ENCODE assay signal across 8 mouse cellular contexts in genomic region chr2:31245051-31245450, GRCm38 (mm10). TPM values are rescaled to one million over a fixed set of nuclear protein-coding genes. Genes with fewer than 3 reads are reported as not detected.
DNase-seq lines count a peak whose midpoint lies in the region; ATAC-seq and TF ChIP-seq lines count a peak whose summit lies in the region.

No protein-coding gene starts in this region.

- ATAC-seq in liver, embryonic 15.5 days (ENCODE audit: insufficient read depth) = no peak

- no peaks in the 10 kb centered on the region for H3K27me3 ChIP-seq in heart, adult 2 months (ENCODE audit: control insufficient read depth, insufficient read depth, low read length)
- peaks cover 71% of the 10 kb centered on the region for H3K27me3 ChIP-seq in liver, embryonic 15.5 days

- peak overlapping the region; percentile 59 for H3K4me3 ChIP-seq in heart, adult 2 months
- peak overlapping the region; percentile 81 to 90 for H3K4me3 ChIP-seq in ES-E14 (ENCODE audit: insufficient read depth in 1 of 2, low read depth in 1 of 2, low read length in 2 of 2, poor library complexity in 1 of 2, severe bottlenecking in 1 of 2)
- H3K4me3 ChIP-seq in liver, embryonic 15.5 days (replicated peaks) = peak overlapping the region; percentile 57; the same call in 1 of the 2 replicates

- intact Hi-C loops in heart, adult 2 months (cut with DNase I) = loop anchor here (5.0 kb wide), 1 partner anchor 47 kb away; no protein-coding TSS in a partner anchor
- intact Hi-C loops in left cerebral cortex, postnatal 36 days (cut with DNase I) = loop anchor here (2.0 kb wide), 1 partner anchor 46 kb away; no protein-coding TSS in a partner anchor

- H3K9me3 ChIP-seq in ES-E14 (ENCODE audit: control insufficient read depth, insufficient read depth, low read depth, low read length) = no peaks in the 10 kb centered on the region
- no peaks in the 10 kb centered on the region for H3K9me3 ChIP-seq in liver, embryonic 15.5 days (replicated peaks)

- TF ChIP-seq CTCF in heart, adult 2 months (IDR thresholded peaks at IDR 0.05) = no peak

- H3K79me2 ChIP-seq in heart, adult 2 months (replicated peaks; ENCODE audit: control insufficient read depth, insufficient read depth, low read length) = no peaks in the 10 kb centered on the region

- no peak for TF ChIP-seq POLR2A in heart, adult 2 months (IDR thresholded peaks at IDR 0.05; ENCODE audit: insufficient read depth, low read depth, low read length)

- no peaks in the 10 kb centered on the region for H3K36me3 ChIP-seq in heart, adult 2 months (ENCODE audit: control insufficient read depth, insufficient read depth, low read length)
- no peaks in the 10 kb centered on the region for H3K36me3 ChIP-seq in ES-E14 (ENCODE audit: control insufficient read depth, insufficient read depth, low read length, poor library complexity, severe bottlenecking)
- no peaks in the 10 kb centered on the region for H3K36me3 ChIP-seq in liver, embryonic 15.5 days (replicated peaks)

- peaks cover 3% of the 10 kb centered on the region for H3K4me1 ChIP-seq in heart, adult 2 months (ENCODE audit: control insufficient read depth, insufficient read depth, low read length)
- peaks cover 0 to 28% of the 10 kb centered on the region in 2 experiments; a peak in 2 of 4 replicates for H3K4me1 ChIP-seq in ES-E14 (ENCODE audit: control insufficient read depth in 2 of 2, insufficient read depth in 2 of 2, low read length in 2 of 2, poor library complexity in 1 of 2)
- H3K4me1 ChIP-seq in liver, embryonic 15.5 days (replicated peaks) = peaks cover 7% of the 10 kb centered on the region

- peak overlapping the region; percentile 80 for H3K9ac ChIP-seq in heart, adult 2 months (ENCODE audit: low read depth, low read length)
- H3K9ac ChIP-seq in ES-E14 (ENCODE audit: insufficient read depth, low read depth, low read length, poor library complexity, severe bottlenecking) = peak overlapping the region; percentile 77
- H3K9ac ChIP-seq in liver, embryonic 15.5 days = no peak overlapping the region

- in situ Hi-C loops in ES-E14 (cut with MboI; ENCODE audit: low sequenced_read_pairs in 2 of 2, unreplicated experiment in 2 of 2) = no loop called here

- H3K27ac ChIP-seq in heart, adult 2 months = no peak overlapping the region
- no peak overlapping the region for H3K27ac ChIP-seq in ES-E14 (ENCODE audit: insufficient read depth, low read depth, low read length, poor library complexity, severe bottlenecking)
- no peak overlapping the region for H3K27ac ChIP-seq in liver, embryonic 15.5 days (replicated peaks)

- H3K4me2 ChIP-seq in liver, embryonic 15.5 days = peak overlapping the region; percentile 76

- WGBS in heart, adult 2 months = 22% methylated on average over 5 of the region's 5 CpGs
- 23% methylated on average over 5 of the region's 5 CpGs for WGBS in liver, embryonic 15.5 days (ENCODE audit: insufficient replicate concordance)

- DNase-seq in heart, adult 2 months = no peak
- DNase-seq in heart, adult 9 months (ENCODE audit: low spot score in 2 of 2) = no peak
- DNase-seq in ES-E14 (ENCODE audit: low read depth, low spot score) = no peak
- peak; percentile 43 for DNase-seq in gastrocnemius, postnatal 25 days
- DNase-seq in thymus, postnatal 14 days = no peak
- DNase-seq in frontal cortex, adult 2 months (ENCODE audit: extremely low spot score in 1 of 2, low spot score in 1 of 2) = no peak
- DNase-seq in left cerebral cortex, postnatal 36 days (ENCODE audit: low spot score in 2 of 2) = no peak

- no peak for TF ChIP-seq EP300 in heart, adult 2 months (IDR thresholded peaks at IDR 0.05; ENCODE audit: insufficient read depth, low read depth, low read length)

TF ChIP-seq in ES-E14, 5 proteins besides CTCF, POLR2A, EP300 and RAD21:
- TF ChIP-seq ZC3H11A (IDR thresholded peaks at IDR 0.05; ENCODE audit: borderline replicate concordance, low read depth, low read length) = no peak
- TF ChIP-seq CHD2 (IDR thresholded peaks at IDR 0.05; ENCODE audit: low read depth, low read length) = no peak
- TF ChIP-seq ZNF384 (IDR thresholded peaks at IDR 0.05; ENCODE audit: low read depth, low read length) = no peak
- no peak for TF ChIP-seq HCFC1 (IDR thresholded peaks at IDR 0.05; ENCODE audit: borderline replicate concordance, insufficient read depth, low read length)
- TF ChIP-seq MAFK (IDR thresholded peaks at IDR 0.05; ENCODE audit: insufficient read depth, low read depth, low read length) = no peak

RNA-seq across cellular contexts. Expression of gene Ncs1, which starts 0.6 kb away (rescaled TPM):
- total RNA-seq in heart, adult 2 months (2021) = 10 to 100 TPM; 11.8 to 14.1 TPM
- polyA plus RNA-seq in heart, adult 2 months (2012; rRNA removed) = 5.9 and 8.3 TPM in 2 replicates
- 5.1 and 8.9 TPM in 2 replicates for total RNA-seq in ES-E14 (2012; rRNA removed)
- 1 to 10 TPM; 4.7 to 4.8 TPM for total RNA-seq in gastrocnemius, postnatal 25 days (2021)
- polyA plus RNA-seq in liver, embryonic 15.5 days (2015; fragmentation: Nextera tagmentation; extraction: Ambion mirVana) = 1.2 and 1.3 TPM in 2 replicates
- polyA plus RNA-seq in frontal cortex, adult 2 months (2012; rRNA removed) = 154 and 159 TPM in 2 replicates
- 100 to 1,000 TPM; 210 to 221 TPM for total RNA-seq in left cerebral cortex, postnatal 36 days (2021)

Comparison
In these comparisons a context has a peak if more than half of its experiments do, and no peak if none do; other contexts are left out.
1. RNA of gene Ncs1, which starts 0.6 kb away (total RNA-seq): 210 to 221 TPM in left cerebral cortex, postnatal 36 days; 11.8 to 14.1 TPM in heart, adult 2 months, 5.1 to 8.9 TPM in ES-E14 and 4.7 to 4.8 TPM in gastrocnemius, postnatal 25 days; every median in the first group is over 10 times any median in the second.
2. Peak in every context shown above with its lines, with median percentiles within 50 percentile points of each other: H3K4me3 ChIP-seq.